Mouse (Mus musculus) cerebellum, adult 2 months (tissue): Measurements from ENCODE around the gene Zfp142. TPM values are rescaled to one million over a fixed set of nuclear protein-coding genes. Genes with fewer than 3 reads are reported as not detected.
A peak's percentile ranks its signal among the peaks of the same experiment; 100 is the strongest.

Experiments
- DNase-seq, 2 experiments: peaks; one replicate each; pipeline ENCODE4 v3.0.0; 2021
- H3K27ac ChIP-seq: fragments of 200-500 bp; 2 replicates; pipeline ENCODE4 v1.5.1; 2012; ENCODE audit warnings: low read length, control low read depth, inconsistent platforms; ENCODE audit not compliant: insufficient read depth
- H3K27me3 ChIP-seq: fragments of 200-500 bp; 2 replicates; pipeline ENCODE4 v1.6.1; 2012; ENCODE audit warnings: inconsistent platforms, mild to moderate bottlenecking, low read length, moderate library complexity; ENCODE audit not compliant: control insufficient read depth, insufficient read depth
- H3K4me1 ChIP-seq: fragments of 200-500 bp; 2 replicates; pipeline ENCODE4 v1.6.1; 2011; ENCODE audit warnings: low read length; ENCODE audit not compliant: control insufficient read depth, insufficient read depth
- H3K4me3 ChIP-seq: fragments of 200-500 bp; replicated peaks from 2 replicates; pipeline ENCODE3; 2011; ENCODE audit warnings: mild to moderate bottlenecking, low read depth, low read length, control low read depth; ENCODE audit not compliant: insufficient read depth
- CTCF ChIP-seq: fragments of 200-500 bp; IDR thresholded peaks from 2 replicates; pipeline ENCODE4 v1.5.1; 2011; ENCODE audit warnings: low read depth, mild to moderate bottlenecking, control low read depth, low read length, moderate library complexity, borderline replicate concordance; ENCODE audit not compliant: insufficient read depth
- POLR2A ChIP-seq: fragments of 200-500 bp; IDR thresholded peaks from 2 replicates; pipeline ENCODE4 v1.6.1; 2011; ENCODE audit warnings: low read length, control low read depth, borderline replicate concordance; ENCODE audit not compliant: insufficient read depth
- WGBS: fragments of 180-500 bp; shearing (Covaris S2); methylation state at CpG from one replicate; pipeline ENCODE4 v1.1.7; 2018; 5-methylcytosine and 5-hydroxymethylcytosine counted together
- polyA plus RNA-seq: library from polyadenylated mRNA; depleted of rRNA; stranded (reverse); fragments of >200 nt; gene quantifications from 2 replicates; pipeline ENCODE4 v1.2.3, GENCODE M21; 2012; rRNA removed

The Zfp142 gene
- polyA plus RNA-seq, result 26.8 and 30.1 TPM in 2 replicates

GRCm38 (mm10) chr1:74587773-74588445 lies at the start of gene Zfp142, which contains the start of gene Bcs1l:
TSS of gene Zfp142 (minus strand) at chr1:74588246.
TSS of gene Bcs1l (plus strand) at chr1:74588289.
- peak within 1 kb of the TSS; percentile 90 for H3K4me3 ChIP-seq
- DNase-seq, result peak; percentile 98 to 99
- peaks cover 3% of the 10 kb centered on the region; the same call in 1 of the 2 replicates for H3K4me1 ChIP-seq
- peak within 1 kb of the TSS; percentile 57 for H3K27ac ChIP-seq
- no peak for TF ChIP-seq CTCF
- TF ChIP-seq POLR2A, result peak; percentile 54; the same call in 1 of the 2 replicates
- H3K27me3 ChIP-seq, result no peaks in the 10 kb centered on the region
- under 1% methylated on average over 48 of the region's 48 CpGs for WGBS

GRCm38 (mm10) chr1:74632734-74633133 lies 44.7 kb upstream of the Zfp142 start:
- TF ChIP-seq POLR2A (no peak), CTCF (no peak)
- no peak for DNase-seq
- H3K27ac ChIP-seq, result no peak overlapping the region
- H3K4me1 ChIP-seq, result no peaks in the 10 kb centered on the region
- 91% methylated on average over 4 of the region's 4 CpGs for WGBS
- H3K27me3 ChIP-seq, result no peaks in the 10 kb centered on the region
- no peak overlapping the region for H3K4me3 ChIP-seq

GRCm38 (mm10) chr1:74628001-74628400 lies 40.0 kb upstream of the Zfp142 start:
- no peak for DNase-seq
- no peaks in the 10 kb centered on the region; the same call in 1 of the 2 replicates for H3K4me1 ChIP-seq
- TF ChIP-seq POLR2A, result no peak
- no peak overlapping the region for H3K27ac ChIP-seq
- no peak overlapping the region for H3K4me3 ChIP-seq
- no peaks in the 10 kb centered on the region for H3K27me3 ChIP-seq
- WGBS, result 49% methylated on average over 7 of the region's 7 CpGs

GRCm38 (mm10) chr1:74626076-74626475 lies 38.0 kb upstream of the Zfp142 start:
- no peak overlapping the region for H3K4me3 ChIP-seq
- no peaks in the 10 kb centered on the region; the same call in 1 of the 2 replicates for H3K4me1 ChIP-seq
- DNase-seq, result no peak
- no peak overlapping the region for H3K27ac ChIP-seq
- no peaks in the 10 kb centered on the region for H3K27me3 ChIP-seq
- 87% methylated on average over 4 of the region's 4 CpGs for WGBS
- TF ChIP-seq CTCF, result no peak
- no peak for TF ChIP-seq POLR2A

- Histone ChIP-seq H3K4me3 (no peak overlapping the region), H3K27me3 (no peaks in the 10 kb centered on the region), H3K4me1 (no peaks in the 10 kb centered on the region; the same call in 1 of the 2 replicates), H3K27ac (no peak overlapping the region)
- no peak for DNase-seq
- TF ChIP-seq POLR2A, result no peak
- WGBS, result 97% methylated on average over 1 of the region's 1 CpGs
Measured at GRCm38 (mm10) chr1:74624183-74624582, 36.1 kb upstream of the Zfp142 start.

- TF ChIP-seq POLR2A (peak; percentile 97), CTCF (no peak)
- WGBS, result 6% methylated on average over 25 of the region's 25 CpGs
- DNase-seq, result peak; percentile 83 to 85
- Histone ChIP-seq H3K27me3 (no peaks in the 10 kb centered on the region), H3K27ac (no peak within 1 kb of the TSS), H3K4me1 (peaks cover 3% of the 10 kb centered on the region; the same call in 1 of the 2 replicates), H3K4me3 (peak within 1 kb of the TSS; percentile 86)
Measured at GRCm38 (mm10) chr1:74601267-74601962, 13.4 kb upstream of the Zfp142 start, which contains the start of the genes Rnf25 and Stk36. TSS of gene Rnf25 (minus strand) at chr1:74601397. TSS of gene Stk36 (plus strand) at chr1:74601445.

- Histone ChIP-seq H3K27me3 (no peaks in the 10 kb centered on the region), H3K4me3 (peak overlapping the region; percentile 86), H3K4me1 (peaks cover 3% of the 10 kb centered on the region; the same call in 1 of the 2 replicates), H3K27ac (no peak overlapping the region)
- no peak for DNase-seq
- TF ChIP-seq CTCF (no peak), POLR2A (no peak)
- WGBS, result 7% methylated on average over 26 of the region's 26 CpGs
Measured at GRCm38 (mm10) chr1:74600501-74601266, 12.6 kb upstream of the Zfp142 start.
